Mouse (Mus musculus) adrenal gland, postnatal 4 days (tissue): ENCODE data around the gene Morc2b. TPM values are rescaled to one million over a fixed set of nuclear protein-coding genes. Genes with fewer than 3 reads are reported as not detected.
"Not testable (repeated sequence)": the region's sequence is repeated elsewhere in the genome, so short reads cannot be mapped to it uniquely, and the experiment has no call there.

ENCODE experiments used
- DNase-seq, 2 experiments: peaks; one replicate each; pipeline ENCODE4 v3.0.0; 2021 to 2022; ENCODE audit warnings: low spot score in 2 of 2, mixed read lengths in 2 of 2
- long read RNA-seq, 2 experiments: library from polyadenylated mRNA; stranded (forward); transcript quantifications; one replicate each; pipeline ENCODE4 v2.0.0; 2021
- total RNA-seq, 2 experiments: library from RNA; stranded (reverse); gene quantifications; 2 replicates each; pipeline ENCODE4 v1.2.3; 2021

Gene Morc2b
- total RNA-seq: not detected
- long read RNA-seq, experiment 1: 0 reads
- long read RNA-seq, experiment 2: 0 reads

DNA sequence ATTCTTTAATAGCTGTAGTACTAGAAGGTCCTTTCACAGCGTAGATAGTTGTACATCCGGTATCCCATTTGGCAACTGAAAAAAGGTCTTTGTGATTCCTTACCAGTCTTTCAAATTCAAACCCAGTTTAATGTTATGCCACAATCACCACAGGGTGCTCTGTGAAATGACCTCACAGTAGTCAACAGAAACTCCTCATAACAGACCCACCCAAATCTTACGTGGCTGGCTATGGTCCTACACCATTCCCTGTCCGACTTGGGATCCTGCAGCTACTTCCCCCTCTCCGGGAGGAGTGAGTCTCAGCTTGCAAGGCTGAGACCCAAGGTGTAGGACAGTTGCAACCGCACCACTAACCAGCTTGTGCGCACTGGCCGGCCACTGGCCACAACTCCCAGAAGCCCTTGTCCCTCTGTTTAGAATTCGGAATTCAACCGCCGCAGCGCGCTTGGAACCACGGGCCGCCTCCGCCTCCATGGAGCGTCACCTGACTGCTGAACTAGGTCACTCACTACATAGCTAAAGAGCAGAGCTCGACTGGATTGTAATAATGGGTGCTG is at the start of gene Morc2b:
Morc2b (minus strand) TSS at position 423 of the 560 bp plus-strand sequence.
- DNase-seq: no peak

DNA sequence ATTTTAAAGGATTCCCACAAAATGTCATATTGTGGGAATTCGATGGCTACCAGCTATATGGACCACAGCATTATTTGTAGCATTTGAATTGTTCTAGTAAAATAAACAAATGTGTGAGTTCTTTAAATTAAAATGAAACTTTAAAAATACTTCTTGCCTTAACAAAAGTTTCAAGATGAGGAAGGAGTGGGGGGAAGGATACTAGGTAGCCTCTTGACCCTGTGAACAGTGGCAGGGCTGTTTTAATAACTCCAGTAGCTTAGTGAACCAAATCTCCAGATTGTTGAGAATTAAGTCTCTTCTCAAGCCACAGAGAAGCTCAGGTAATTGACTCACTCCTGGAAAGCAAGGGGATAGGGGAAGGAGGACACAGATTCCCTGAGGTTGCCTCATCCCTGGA is 28.7 kb upstream of the Morc2b start, which contains the start of gene Olfr55:
Olfr55 (plus strand) TSS at position 301 of the 400 bp plus-strand sequence.
- DNase-seq: not testable (repeated sequence)

DNA sequence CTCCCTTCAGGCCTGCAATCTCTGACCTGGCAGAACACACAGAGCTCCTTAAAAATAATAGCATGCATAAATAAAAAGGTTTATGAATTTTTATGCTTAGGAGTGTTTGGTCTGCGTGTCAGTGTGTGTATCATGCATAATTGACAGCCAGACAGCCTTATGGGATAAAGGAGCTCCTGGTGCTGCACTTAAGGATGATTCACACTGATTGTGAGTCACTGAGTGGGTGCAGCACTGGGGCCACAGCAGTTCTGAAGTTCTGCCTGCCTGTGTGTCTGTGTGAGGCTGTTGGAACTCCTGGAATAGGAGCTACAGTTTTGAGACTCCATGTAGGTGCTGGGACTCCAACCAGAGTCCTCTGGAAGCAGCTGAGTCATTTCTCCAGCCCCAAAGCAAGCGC is 13.2 kb downstream of the Morc2b start:
- DNase-seq: no peak

DNA sequence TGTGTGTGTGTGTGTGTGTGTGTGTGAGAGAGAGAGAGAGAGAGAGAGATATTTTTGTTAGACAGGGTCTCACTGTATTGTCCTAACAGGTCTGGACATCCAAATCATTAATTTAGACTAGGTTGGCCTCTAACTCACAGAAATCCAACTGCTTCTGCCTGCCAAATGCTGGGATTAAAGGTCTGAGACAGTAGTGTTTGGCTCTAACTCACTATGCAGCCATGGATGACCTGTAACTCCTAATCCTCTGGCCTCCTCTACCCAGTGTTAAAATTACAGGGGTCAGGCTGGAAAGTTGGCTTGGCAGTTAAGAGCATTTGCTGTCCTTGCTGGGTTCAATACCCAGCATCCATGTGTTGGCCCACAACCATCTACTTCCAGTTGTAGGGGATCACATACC is 14.9 kb downstream of the Morc2b start:
- DNase-seq: no peak

DNA sequence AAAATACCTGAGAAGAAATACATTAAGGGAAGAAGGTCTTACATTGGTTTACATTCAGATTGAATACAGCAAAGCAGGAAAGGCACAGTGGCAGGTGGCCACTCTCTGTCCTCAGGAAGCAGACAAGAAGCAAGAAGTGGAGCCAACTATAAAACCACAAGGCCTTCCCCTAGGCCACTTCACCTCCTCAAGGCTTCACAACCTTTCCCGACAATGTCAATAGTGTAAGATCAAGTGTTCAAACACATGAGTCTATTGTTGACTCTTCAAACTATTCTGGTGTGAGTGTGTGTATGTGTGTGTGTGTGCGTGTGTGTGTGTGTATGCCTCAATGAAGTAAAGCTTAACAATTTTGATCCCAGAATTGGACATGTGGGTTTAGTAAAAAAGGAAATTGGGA is 42.1 kb downstream of the Morc2b start:
- no peak for DNase-seq

DNA sequence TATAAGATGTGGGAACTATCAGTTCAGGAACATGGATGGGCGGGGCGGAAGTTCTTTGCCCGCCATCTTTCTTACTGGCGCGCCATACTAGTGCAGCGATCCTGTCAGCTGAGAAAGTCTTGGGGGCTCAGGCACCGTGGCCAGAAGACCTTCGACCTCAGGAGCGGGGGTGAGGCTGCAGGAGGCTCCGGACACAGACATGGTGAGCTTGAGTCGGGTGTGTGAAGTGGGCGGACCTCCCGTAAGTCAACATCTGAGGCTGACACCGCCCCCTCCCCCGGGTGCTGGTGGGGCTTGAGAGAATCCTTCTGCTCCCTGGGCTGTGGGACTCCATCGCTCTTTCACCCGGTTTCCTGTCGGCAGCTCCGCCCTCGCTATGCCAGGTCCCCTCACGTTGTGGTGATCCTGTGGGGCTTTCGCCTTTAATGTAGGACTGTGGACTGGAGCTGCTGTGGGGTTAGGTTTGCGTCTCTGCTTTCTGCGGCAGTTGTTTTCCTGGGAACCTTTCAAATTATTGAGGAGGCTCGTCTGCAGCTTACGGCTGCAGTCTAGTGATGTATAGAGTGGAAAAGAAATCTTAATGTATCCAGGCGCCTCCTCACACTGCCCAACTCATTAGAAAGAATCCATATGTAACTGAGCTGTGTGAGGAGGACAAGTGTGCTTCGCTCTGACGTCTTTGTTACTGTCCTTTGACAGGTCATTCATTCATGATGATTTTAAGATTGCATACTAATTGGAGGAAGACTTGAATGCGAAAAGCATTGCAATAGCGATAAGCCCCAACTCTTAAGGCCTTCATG is 46.9 kb downstream of the Morc2b start:
- DNase-seq: peak; percentile 51 to 62

DNA sequence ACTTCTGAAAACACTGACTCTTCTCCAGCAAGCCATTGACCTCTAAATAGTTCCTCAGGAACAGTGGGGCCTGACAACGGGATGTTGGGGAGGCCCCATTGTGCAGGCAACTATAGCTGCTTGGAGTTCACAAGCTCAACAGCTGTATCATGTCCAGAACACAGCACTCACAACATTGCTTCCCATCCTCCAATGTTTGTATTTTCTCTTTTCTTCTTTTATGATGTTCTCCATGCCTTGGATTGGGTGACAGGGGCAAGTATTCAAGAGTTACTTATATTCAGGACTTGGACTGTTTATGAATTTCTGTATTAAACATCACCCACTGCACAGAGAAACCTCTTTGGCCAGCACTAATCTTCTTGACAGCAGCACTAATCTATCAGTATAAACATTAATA is 47.9 kb downstream of the Morc2b start:
- DNase-seq: no peak

DNA sequence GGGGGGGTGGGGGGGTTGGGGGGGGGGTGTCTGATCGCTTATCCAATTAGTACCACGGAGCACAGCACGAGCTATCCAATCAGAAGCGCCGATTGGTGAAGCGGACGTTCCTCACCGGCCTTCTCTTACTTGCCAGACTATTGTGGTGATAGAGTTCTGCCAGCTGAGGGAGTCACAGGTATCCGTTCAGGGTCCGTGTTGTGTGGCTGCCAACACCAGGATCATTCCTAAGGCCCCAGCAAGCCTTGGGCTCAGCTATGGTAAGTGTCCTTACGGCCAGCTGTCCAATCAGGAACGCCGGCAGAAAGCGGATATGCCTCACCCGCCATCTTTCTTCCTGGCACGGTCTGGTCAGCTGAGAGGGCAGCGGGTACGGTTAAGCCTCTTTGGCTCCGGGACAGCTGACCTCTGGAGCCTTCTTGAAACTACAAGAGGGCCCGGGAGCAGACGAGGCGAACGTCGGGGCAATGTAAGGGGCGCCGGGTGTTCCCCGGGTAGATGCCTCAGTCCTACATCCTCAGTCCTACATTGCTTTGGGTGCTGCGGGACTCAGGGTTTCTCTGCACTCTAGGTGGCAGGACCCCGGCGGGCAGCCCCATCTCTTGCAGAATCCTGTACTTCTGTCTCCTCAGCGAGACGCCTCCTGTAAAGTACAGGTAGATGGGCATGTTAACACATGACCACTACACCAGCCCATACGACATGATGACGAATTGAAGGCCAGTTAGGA is 50.1 kb downstream of the Morc2b start, which contains the start of gene Zfp563:
Zfp563 (plus strand) TSS at position 91 of the 730 bp plus-strand sequence.
- peak; percentile 82 to 91 for DNase-seq

DNA sequence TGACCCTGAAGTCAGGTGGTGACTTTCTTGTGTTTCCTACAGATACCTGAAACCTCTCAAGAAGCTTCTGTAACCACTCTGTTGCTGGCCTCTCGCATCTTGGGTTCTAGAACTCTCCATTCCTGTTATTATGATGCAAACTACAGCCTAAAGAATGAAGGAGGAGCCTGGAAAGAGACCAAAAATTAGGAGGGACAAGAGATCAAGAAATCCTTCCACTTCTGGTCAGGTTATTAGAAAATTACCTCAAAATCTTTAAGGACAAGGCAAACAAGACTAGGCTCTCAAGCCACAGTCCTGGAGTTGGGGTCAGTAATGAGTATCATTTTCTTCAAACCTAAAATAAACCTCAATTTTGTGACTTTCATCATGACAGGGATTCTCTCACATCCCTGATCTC is 71.5 kb downstream of the Morc2b start, which contains the start of gene 4921501E09Rik:
4921501E09Rik (minus strand) TSS at position 101 of the 400 bp plus-strand sequence.
- DNase-seq: no peak

Other genes with a start within 250 kb of the Morc2b start
- 10 to 100 TPM; 11.1 to 12.6 TPM for gene Zfp870, start 248.0 kb downstream of the Morc2b start, total RNA-seq
- 1 to 10 TPM; 3.1 to 3.3 TPM for gene Cyp4f14, start 222.3 kb downstream of the Morc2b start, total RNA-seq
- gene Cyp4f13, start 192.3 kb downstream of the Morc2b start, total RNA-seq: 10 to 100 TPM; 71.3 to 72.6 TPM
- gene Zfp472, start 173.9 kb downstream of the Morc2b start, total RNA-seq: 1 to 10 TPM; 8.4 TPM
- gene Zfp952, start 146.6 kb downstream of the Morc2b start, total RNA-seq: 10 to 100 TPM; 13.5 to 13.7 TPM
- 10 to 100 TPM; 11.4 to 15.0 TPM for gene Zfp763, start 106.3 kb downstream of the Morc2b start, total RNA-seq
- not detected for gene 4921501E09Rik, start 71.6 kb downstream of the Morc2b start, total RNA-seq
- gene Zfp563, start 50.4 kb downstream of the Morc2b start, total RNA-seq: 10 to 100 TPM; 11.1 to 12.2 TPM
- gene Olfr55, start 28.8 kb upstream of the Morc2b start, total RNA-seq: not detected
- not detected for gene Olfr239, start 51.6 kb upstream of the Morc2b start, total RNA-seq
- gene Olfr1564, start 82.0 kb upstream of the Morc2b start, total RNA-seq: not detected
- 10 to 100 TPM; 13.1 to 15.6 TPM for gene Zfp955a, start 115.5 kb upstream of the Morc2b start, total RNA-seq
- gene Olfr63, start 125.0 kb upstream of the Morc2b start, total RNA-seq: under 1 TPM in 1 of 2 experiments, not detected in 1; 0.03 TPM
- 10 to 100 TPM; 16.5 to 17.4 TPM for gene Zfp955b, start 149.9 kb upstream of the Morc2b start, total RNA-seq
- gene Zfp81, start 219.2 kb upstream of the Morc2b start, total RNA-seq: 10 to 100 TPM; 16.0 to 16.6 TPM